Mouse (Mus musculus) forebrain, postnatal 0 days (tissue): Measurements from ENCODE around the gene Naxd. TPM values are rescaled to one million over a fixed set of nuclear protein-coding genes. Genes with fewer than 3 reads are reported as not detected.
"Not testable (repeated sequence)": the region's sequence is repeated elsewhere in the genome, so short reads cannot be mapped to it uniquely, and the experiment has no call there.

Experiments used
- ATAC-seq: fragments of 200-750 bp; cut with Nextera tagmentation; 2 replicates; pipeline ENCODE4 v1.8.0; 2017; ENCODE audit warnings: mild to moderate bottlenecking, moderate library complexity
- DNase-seq: peaks from one replicate; pipeline ENCODE4 v3.0.0-alpha.2; 2015
- H3K27ac ChIP-seq: fragments of 300-500 bp; sonication (generic); 2 replicates; pipeline ENCODE4 v1.5.1; 2014; ENCODE audit warnings: low read depth, mild to moderate bottlenecking, antibody characterized with exemption, low read length, moderate library complexity, mixed read lengths
- H3K27me3 ChIP-seq: fragments of 300-500 bp; sonication (generic); 2 replicates; pipeline ENCODE4 v1.6.1; 2014; ENCODE audit warnings: mild to moderate bottlenecking, low read length, mixed read lengths; ENCODE audit not compliant: insufficient read depth
- H3K36me3 ChIP-seq: fragments of 300-500 bp; sonication (generic); 2 replicates; pipeline ENCODE4 v1.6.1; 2014; ENCODE audit warnings: mild to moderate bottlenecking, moderate library complexity; ENCODE audit not compliant: insufficient read depth
- H3K4me1 ChIP-seq: fragments of 300-500 bp; sonication (generic); 2 replicates; pipeline ENCODE4 v1.6.1; 2014; ENCODE audit warnings: antibody characterized with exemption; ENCODE audit not compliant: insufficient read depth
- H3K4me2 ChIP-seq: fragments of 300-500 bp; sonication (generic); 2 replicates; pipeline ENCODE4 v1.6.1; 2014; ENCODE audit warnings: low read depth, mild to moderate bottlenecking, moderate library complexity
- H3K4me3 ChIP-seq: fragments of 300-500 bp; sonication (generic); 2 replicates; pipeline ENCODE4 v1.5.1; 2014; ENCODE audit warnings: low read depth, low read length, mixed read lengths
- H3K9ac ChIP-seq: fragments of 300-500 bp; sonication (generic); 2 replicates; pipeline ENCODE4 v1.6.1; 2014; ENCODE audit warnings: mild to moderate bottlenecking
- H3K9me3 ChIP-seq: fragments of 300-500 bp; sonication (generic); 2 replicates; pipeline ENCODE4 v1.6.1; 2016; ENCODE audit warnings: low read length
- CTCF ChIP-seq: sonication (generic); IDR thresholded peaks from 2 replicates; pipeline ENCODE4 v1.5.1; 2016; ENCODE audit warnings: antibody characterized with exemption, control low read depth, low read depth
- WGBS: fragments of 180-500 bp; shearing (Covaris S2); extraction: QIAGEN DNeasy Blood & Tissue Kit; methylation state at CpG from one replicate; pipeline ENCODE4 v1.1.7; 2014; 5-methylcytosine and 5-hydroxymethylcytosine counted together
- polyA plus RNA-seq: library from polyadenylated mRNA; unstranded; fragments of >200 nt; fragmentation: Nextera tagmentation; extraction: Ambion mirVana; gene quantifications from 2 replicates; pipeline ENCODE4 v1.2.1, GENCODE M21; 2015
- total RNA-seq: library from RNA; depleted of rRNA; stranded (reverse); fragments of >200 nt; gene quantifications from 2 replicates; pipeline ENCODE4 v1.2.3, GENCODE M21; 2014

Gene Naxd
- total and polyA plus RNA-seq, 2 experiments from 2014 or later: 89.1 to 130 TPM

DNA sequence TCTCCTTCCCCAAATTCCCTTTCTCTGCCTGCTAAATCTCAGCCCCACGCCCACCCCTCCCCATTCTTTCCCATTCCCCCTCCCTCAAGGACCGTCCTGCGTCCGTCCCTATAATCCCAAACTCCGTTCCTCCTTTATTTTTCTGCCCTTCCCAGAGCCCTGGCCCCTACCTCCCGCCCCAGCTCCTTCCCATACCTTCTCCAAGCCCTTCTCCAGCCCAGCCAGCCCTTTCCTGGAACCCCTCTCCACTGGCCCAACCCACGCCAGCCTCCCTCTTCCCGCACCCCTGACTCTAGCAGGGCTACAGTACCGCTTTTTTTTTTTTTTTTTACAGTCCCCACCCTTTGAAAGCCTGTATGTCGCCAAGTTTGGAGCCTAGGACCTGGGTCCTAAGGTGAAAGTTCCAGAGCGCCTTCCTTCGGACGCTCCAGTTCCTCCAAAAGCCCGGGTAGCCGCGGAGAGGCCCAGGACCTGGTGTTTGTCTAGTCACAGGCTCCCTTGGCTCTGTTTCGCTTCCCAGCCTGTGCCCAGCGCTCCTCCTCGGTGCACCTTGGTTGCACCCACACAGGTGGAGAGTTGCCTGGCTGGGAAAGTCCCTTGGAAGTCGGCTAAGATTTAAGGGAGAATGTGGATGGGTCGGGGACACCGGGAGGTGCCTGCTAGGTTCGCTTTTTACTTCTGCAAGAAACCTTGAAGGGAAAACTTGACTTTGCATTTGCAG, 18.3 kb upstream of the Naxd start:
- Histone ChIP-seq H3K27ac (no peak overlapping the region), H3K4me1 (peaks cover 8% of the 10 kb centered on the region), H3K9ac (no peak overlapping the region), H3K4me3 (peak overlapping the region; percentile 42), H3K4me2 (peak overlapping the region; percentile 97), H3K36me3 (no peaks in the 10 kb centered on the region), H3K27me3 (peaks cover 48% of the 10 kb centered on the region), H3K9me3 (no peaks in the 10 kb centered on the region)
- no peak for DNase-seq
- TF ChIP-seq CTCF: no peak
- ATAC-seq: no peak
- 5% methylated on average over 23 of the region's 23 CpGs for WGBS

DNA sequence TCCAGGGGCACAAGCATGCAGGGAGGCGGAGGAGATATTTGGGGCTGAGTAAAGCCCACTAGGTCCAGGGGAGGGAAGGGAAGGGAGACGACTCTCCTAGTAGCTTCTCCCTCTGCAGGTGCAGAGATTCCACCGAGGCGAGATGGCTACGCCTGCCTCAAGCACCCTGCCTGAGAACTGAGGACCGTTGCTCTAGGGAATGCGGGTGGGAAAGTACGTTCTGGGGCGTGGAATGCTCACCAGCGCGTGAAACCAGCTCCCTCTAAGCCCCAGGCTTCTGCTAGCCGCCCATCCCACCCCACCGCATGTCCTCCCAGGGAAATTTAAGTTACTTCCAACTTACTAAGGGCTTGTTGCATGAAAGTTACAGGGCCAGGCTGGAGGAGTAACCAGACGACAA, 17.7 kb upstream of the Naxd start:
- WGBS: 10% methylated on average over 14 of the region's 14 CpGs

DNA sequence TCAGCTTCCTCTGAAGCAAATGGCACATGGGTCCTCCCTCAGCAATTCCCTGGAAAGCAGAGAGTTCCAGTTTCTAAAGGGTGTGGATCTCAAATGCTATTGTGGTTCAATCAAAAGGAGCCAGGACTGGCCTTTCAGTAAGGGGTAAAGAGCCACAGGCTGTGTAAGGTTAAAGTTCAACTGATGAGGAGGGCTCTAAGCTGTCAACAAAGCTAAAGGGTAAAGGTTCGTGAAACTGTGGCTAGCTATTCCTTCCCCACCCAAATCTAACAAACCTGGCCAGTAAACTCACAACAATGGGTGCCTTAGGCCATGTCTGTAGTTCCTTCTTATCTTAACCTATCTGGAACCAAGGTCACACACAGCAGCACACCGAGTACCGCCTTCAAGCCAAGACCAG, 15.4 kb upstream of the Naxd start:
- H3K36me3 ChIP-seq: no peaks in the 10 kb centered on the region
- H3K9me3 ChIP-seq: no peaks in the 10 kb centered on the region
- TF ChIP-seq CTCF: no peak
- H3K4me2 ChIP-seq: no peak overlapping the region
- peaks cover 8% of the 10 kb centered on the region for H3K4me1 ChIP-seq
- no peak overlapping the region for H3K4me3 ChIP-seq
- DNase-seq (no peak), ATAC-seq (no peak)
- no peak overlapping the region for H3K9ac ChIP-seq
- H3K27ac ChIP-seq: no peak overlapping the region
- 61% methylated on average over 3 of the region's 3 CpGs for WGBS
- peaks cover 31% of the 10 kb centered on the region for H3K27me3 ChIP-seq

More for the DNA sequence above, 17.7 kb upstream of the Naxd start:
- ATAC-seq (no peak), DNase-seq (no peak)
- Histone ChIP-seq H3K9ac (no peak overlapping the region), H3K9me3 (no peaks in the 10 kb centered on the region), H3K36me3 (no peaks in the 10 kb centered on the region), H3K27me3 (peaks cover 42% of the 10 kb centered on the region), H3K27ac (no peak overlapping the region), H3K4me3 (no peak overlapping the region), H3K4me2 (no peak overlapping the region), H3K4me1 (peaks cover 8% of the 10 kb centered on the region)
- TF ChIP-seq CTCF: no peak

DNA sequence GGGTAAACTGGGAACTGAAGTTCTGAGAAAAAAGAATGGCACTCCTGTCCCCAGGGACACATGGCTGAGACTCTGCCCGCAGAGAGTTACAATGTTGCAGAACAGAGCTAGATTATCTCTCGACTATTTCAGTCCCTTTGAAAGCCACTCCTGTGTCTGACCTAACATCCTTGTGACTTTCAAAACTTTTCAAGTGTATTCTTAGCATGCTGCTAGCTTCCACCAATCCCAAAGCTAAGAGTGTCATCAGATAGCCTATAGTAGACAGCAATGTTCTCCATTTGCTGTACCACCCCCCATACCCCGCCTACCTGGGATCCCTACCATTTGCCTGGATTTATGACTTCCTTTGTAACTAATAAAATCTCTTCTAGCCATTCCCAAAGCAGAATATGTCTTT, 14.8 kb upstream of the Naxd start:
- H3K9ac ChIP-seq: no peak overlapping the region
- no peak overlapping the region for H3K4me2 ChIP-seq
- no peak for TF ChIP-seq CTCF
- peaks cover 27% of the 10 kb centered on the region; the same call in 1 of the 2 replicates for H3K27me3 ChIP-seq
- 84% methylated on average over 3 of the region's 3 CpGs for WGBS
- no peak overlapping the region for H3K27ac ChIP-seq
- H3K4me1 ChIP-seq: peaks cover 7% of the 10 kb centered on the region
- ATAC-seq: no peak
- no peak overlapping the region for H3K4me3 ChIP-seq
- H3K36me3 ChIP-seq: no peaks in the 10 kb centered on the region
- DNase-seq: no peak
- H3K9me3 ChIP-seq: no peaks in the 10 kb centered on the region

DNA sequence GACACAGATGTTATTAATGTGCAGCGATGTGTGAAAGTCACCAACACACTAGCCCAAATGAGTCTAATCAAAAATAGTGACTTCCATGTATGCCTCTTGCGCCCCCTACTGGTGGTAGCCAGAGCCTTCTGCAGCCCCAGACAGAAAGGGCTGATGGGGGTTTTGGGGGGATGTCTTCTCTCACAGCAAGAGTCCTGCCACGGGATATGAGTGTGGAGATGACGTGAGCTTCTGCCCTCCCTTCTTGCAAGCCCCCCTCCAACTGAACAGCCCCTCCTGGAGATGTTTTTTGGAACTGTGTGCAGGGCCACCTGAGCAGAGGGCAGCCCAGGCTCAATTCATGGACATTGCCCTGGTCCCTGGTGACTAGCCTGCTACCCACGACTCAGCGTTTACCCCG, 11.2 kb upstream of the Naxd start:
- ATAC-seq (peak; percentile 60), DNase-seq (peak; percentile 81)
- Histone ChIP-seq H3K9me3 (no peaks in the 10 kb centered on the region), H3K4me1 (no peaks in the 10 kb centered on the region), H3K9ac (no peak overlapping the region), H3K4me2 (no peak overlapping the region), H3K27ac (no peak overlapping the region), H3K36me3 (no peaks in the 10 kb centered on the region), H3K4me3 (no peak overlapping the region), H3K27me3 (no peaks in the 10 kb centered on the region)
- peak; percentile 90 for TF ChIP-seq CTCF
- 24% methylated on average over 7 of the region's 7 CpGs for WGBS

DNA sequence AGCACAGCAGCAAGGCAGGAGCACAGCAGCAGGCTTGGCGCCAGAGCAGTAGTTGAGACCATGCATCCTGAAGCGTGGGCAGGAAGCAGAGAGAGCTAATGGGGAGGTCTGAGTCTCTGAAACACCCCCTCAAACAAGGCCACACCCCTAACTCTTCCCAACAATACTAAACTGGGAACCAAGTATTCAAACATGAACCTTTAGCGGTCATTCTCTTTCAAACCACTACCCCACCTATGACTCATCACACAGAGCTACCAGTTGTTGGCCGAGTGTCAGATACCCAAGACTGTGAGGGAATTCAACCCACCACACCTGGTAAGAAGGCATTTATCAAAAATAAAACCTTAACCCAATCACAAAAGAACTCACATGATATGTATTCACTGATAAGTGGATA, 10.1 kb upstream of the Naxd start:
- no peak for ATAC-seq
- 71% methylated on average over 4 of the region's 4 CpGs for WGBS

DNA sequence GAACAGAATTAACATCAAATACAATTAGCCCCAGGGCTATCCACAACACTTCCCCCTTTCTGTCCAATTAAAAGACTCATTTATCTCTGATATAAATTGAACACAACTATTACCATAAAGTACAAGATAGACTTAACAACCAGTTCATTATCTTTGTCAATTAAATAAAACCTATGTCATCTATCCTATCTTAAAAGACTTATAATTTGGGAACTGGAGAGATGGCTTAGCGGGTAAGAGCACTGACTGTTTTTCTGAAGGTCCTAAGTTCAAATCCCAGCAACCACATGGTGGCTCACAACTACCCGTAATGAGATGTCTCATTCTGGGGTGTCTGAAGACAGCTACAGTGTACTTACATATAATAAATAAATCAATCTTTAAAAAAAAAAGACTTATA, 5.0 kb upstream of the Naxd start:
- ATAC-seq, DNase-seq, H3K4me3 ChIP-seq, H3K9me3 ChIP-seq, H3K27me3 ChIP-seq, H3K4me1 ChIP-seq, H3K27ac ChIP-seq, H3K9ac ChIP-seq, H3K4me2 ChIP-seq, H3K36me3 ChIP-seq: not testable (repeated sequence)
- 81% methylated on average over 2 of the region's 2 CpGs for WGBS

More for the DNA sequence above, 10.1 kb upstream of the Naxd start:
- Histone ChIP-seq H3K9me3 (no peaks in the 10 kb centered on the region), H3K4me1 (no peaks in the 10 kb centered on the region), H3K36me3 (no peaks in the 10 kb centered on the region), H3K27ac (no peak overlapping the region), H3K27me3 (no peaks in the 10 kb centered on the region), H3K4me3 (no peak overlapping the region), H3K4me2 (no peak overlapping the region), H3K9ac (no peak overlapping the region)
- DNase-seq: no peak
- no peak for TF ChIP-seq CTCF
